Mouse (Mus musculus) olfactory bulb, adult 2 months (tissue): ENCODE results near the gene Lacc1.

Experiments used
- CTCF ChIP-seq: fragments of 200-500 bp; IDR thresholded peaks from 2 replicates; pipeline ENCODE4 v1.5.1; 2012; ENCODE audit warnings: low read depth, mild to moderate bottlenecking, low read length, moderate library complexity; ENCODE audit not compliant: insufficient read depth
- POLR2A ChIP-seq: fragments of 200-500 bp; IDR thresholded peaks from 2 replicates; pipeline ENCODE4 v1.6.1; 2012; ENCODE audit warnings: mild to moderate bottlenecking, low read depth, low read length, moderate library complexity; ENCODE audit not compliant: insufficient read depth

- TF ChIP-seq CTCF, result no peak
- no peak for TF ChIP-seq POLR2A
These were observed 54.9 kb downstream of the Lacc1 start for GRCm38 (mm10) chr14:76981781-76982180.
